Mouse (Mus musculus) MEL (cell line): ENCODE results near the gene Slain1.

ENCODE experiments used
- CTCF ChIP-seq, 3 experiments: IDR thresholded peaks in 2 of 3; conservative IDR thresholded peaks in 1 of 3; 2 replicates each; pipeline ENCODE4 v1.5.1; 2011 to 2012; ENCODE audit warnings: low read length in 3 of 3, low read depth in 2 of 3, mild to moderate bottlenecking in 2 of 3, improper control_type of control experiment in 1 of 3, inconsistent platforms in 1 of 3, mixed read lengths in 1 of 3, moderate library complexity in 1 of 3; ENCODE audit not compliant: control insufficient read depth in 1 of 3, insufficient read depth in 1 of 3, poor library complexity in 1 of 3, severe bottlenecking in 1 of 3
- EP300 ChIP-seq, 2 experiments: IDR thresholded peaks; 2 replicates each; pipeline ENCODE4 v1.6.1; 2011; ENCODE audit warnings: improper control_type of control experiment in 2 of 2, low read length in 2 of 2, low read depth in 1 of 2, mild to moderate bottlenecking in 1 of 2
- GATA1 ChIP-seq: IDR thresholded peaks from 2 replicates; pipeline ENCODE4 v1.6.1; 2011; ENCODE audit warnings: low read depth, low read length, improper control_type of control experiment
- MAX ChIP-seq: IDR thresholded peaks from 2 replicates; pipeline ENCODE4 v1.6.1; 2011; ENCODE audit warnings: low read length, improper control_type of control experiment
- MEF2A ChIP-seq: IDR thresholded peaks from 2 replicates; pipeline ENCODE4 v1.6.1; 2014; ENCODE audit warnings: low read depth, mild to moderate bottlenecking, inconsistent platforms, low read length, improper control_type of control experiment; ENCODE audit not compliant: poor library complexity, insufficient replicate concordance, severe bottlenecking; ENCODE audit errors: extremely low read depth
- TCF12 ChIP-seq: IDR thresholded peaks from 2 replicates; pipeline ENCODE4 v1.6.1; 2014; ENCODE audit warnings: low read depth, mild to moderate bottlenecking, inconsistent platforms, low read length, improper control_type of control experiment, moderate library complexity
- USF1 ChIP-seq: IDR thresholded peaks from 2 replicates; pipeline ENCODE4 v1.6.1; 2014; ENCODE audit warnings: low read depth, mild to moderate bottlenecking, inconsistent platforms, low read length, improper control_type of control experiment, moderate library complexity

GRCm38 (mm10) chr14:103686994-103687393 lies 37.0 kb downstream of the Slain1 start:
- TF ChIP-seq USF1 = no peak
- no peak for TF ChIP-seq MEF2A
- no peak for TF ChIP-seq TCF12
- TF ChIP-seq EP300 (IDR thresholded peaks at IDR 0.05; ENCODE audit: low read depth in 1 of 2, low read length in 2 of 2) = no peak
- TF ChIP-seq CTCF (IDR thresholded peaks at IDR 0.05 in 2 of 3, conservative IDR thresholded peaks at IDR 0.05 in 1 of 3; ENCODE audit: control insufficient read depth in 1 of 3, insufficient read depth in 1 of 3, low read depth in 2 of 3, low read length in 3 of 3, poor library complexity in 1 of 3, severe bottlenecking in 1 of 3) = no peak
- TF ChIP-seq MAX = no peak
- no peak for TF ChIP-seq GATA1
